Mouse (Mus musculus) limb, embryonic 14.5 days (tissue): ENCODE results near the gene Grap. TPM values are rescaled to one million over a fixed set of nuclear protein-coding genes. Genes with fewer than 3 reads are reported as not detected.
"Not testable (repeated sequence)": the region's sequence is repeated elsewhere in the genome, so short reads cannot be mapped to it uniquely, and the experiment has no call there.

Experiments
- ATAC-seq: fragments of 200-750 bp; cut with Nextera tagmentation; 2 replicates; pipeline ENCODE4 v1.8.0; 2017; ENCODE audit warnings: low read depth, moderate number of reproducible peaks, moderate TSS enrichment; ENCODE audit not compliant: low FRiP score
- DNase-seq: peaks from one replicate; pipeline ENCODE4 v3.0.0-alpha.2; 2015; ENCODE audit warnings: low spot score
- H3K27ac ChIP-seq: fragments of 300-500 bp; sonication (generic); replicated peaks from 2 replicates; pipeline ENCODE4 v1.5.1; 2014; ENCODE audit warnings: low read depth, mild to moderate bottlenecking, low read length, moderate library complexity, mixed read lengths
- H3K27me3 ChIP-seq: fragments of 300-500 bp; sonication (generic); 2 replicates; pipeline ENCODE4 v1.6.1; 2014; ENCODE audit warnings: low read length, mixed read lengths; ENCODE audit not compliant: control insufficient read depth, insufficient read depth
- H3K36me3 ChIP-seq: fragments of 300-500 bp; sonication (generic); 2 replicates; pipeline ENCODE4 v1.6.1; 2014; ENCODE audit warnings: mild to moderate bottlenecking, low read length, moderate library complexity, mixed read lengths; ENCODE audit not compliant: control insufficient read depth, insufficient read depth
- H3K4me1 ChIP-seq: fragments of 300-500 bp; sonication (generic); 2 replicates; pipeline ENCODE4 v1.6.1; 2014; ENCODE audit warnings: antibody characterized with exemption, low read length, mixed read lengths; ENCODE audit not compliant: control insufficient read depth, insufficient read depth
- H3K4me2 ChIP-seq: fragments of 300-500 bp; sonication (generic); replicated peaks from 2 replicates; pipeline ENCODE4 v1.6.1; 2014; ENCODE audit warnings: low read depth, mild to moderate bottlenecking, low read length, moderate library complexity; ENCODE audit not compliant: severe bottlenecking
- H3K4me3 ChIP-seq: fragments of 300-500 bp; sonication (generic); replicated peaks from 2 replicates; pipeline ENCODE4 v1.5.1; 2014; ENCODE audit warnings: low read length
- H3K9ac ChIP-seq: fragments of 300-500 bp; sonication (generic); 2 replicates; pipeline ENCODE4 v1.6.1; 2014; ENCODE audit warnings: mild to moderate bottlenecking, low read depth, low read length, moderate library complexity; ENCODE audit not compliant: severe bottlenecking
- H3K9me3 ChIP-seq: fragments of 300-500 bp; sonication (generic); 2 replicates; pipeline ENCODE4 v1.6.1; 2016; ENCODE audit warnings: low read length; ENCODE audit not compliant: control insufficient read depth
- POLR2A ChIP-seq: fragments of 200-500 bp; IDR thresholded peaks from 2 replicates; pipeline ENCODE4 v1.8.0; 2012; ENCODE audit warnings: inconsistent platforms, mild to moderate bottlenecking, moderate library complexity, borderline replicate concordance; ENCODE audit not compliant: insufficient read depth, insufficient read length; ENCODE audit errors: extremely low read depth
- WGBS: fragments of 180-500 bp; shearing (Covaris S2); extraction: QIAGEN DNeasy Blood & Tissue Kit; methylation state at CpG from one replicate; pipeline ENCODE4 v1.1.7; 2014; 5-methylcytosine and 5-hydroxymethylcytosine counted together
- polyA plus RNA-seq, 2 experiments: library from polyadenylated mRNA; depleted of rRNA in 1 of 2; stranded (reverse) in 1 of 2; unstranded in 1 of 2; fragments of >200 nt; fragmentation: Nextera tagmentation in 1 of 2; extraction: Ambion mirVana in 1 of 2; gene quantifications; 2 replicates each; pipeline versions ENCODE4 v1.2.1 to v1.2.3; 2012 to 2014

The Grap gene
- polyA plus RNA-seq, 2 experiments = 4.7 to 5.6 TPM

DNA sequence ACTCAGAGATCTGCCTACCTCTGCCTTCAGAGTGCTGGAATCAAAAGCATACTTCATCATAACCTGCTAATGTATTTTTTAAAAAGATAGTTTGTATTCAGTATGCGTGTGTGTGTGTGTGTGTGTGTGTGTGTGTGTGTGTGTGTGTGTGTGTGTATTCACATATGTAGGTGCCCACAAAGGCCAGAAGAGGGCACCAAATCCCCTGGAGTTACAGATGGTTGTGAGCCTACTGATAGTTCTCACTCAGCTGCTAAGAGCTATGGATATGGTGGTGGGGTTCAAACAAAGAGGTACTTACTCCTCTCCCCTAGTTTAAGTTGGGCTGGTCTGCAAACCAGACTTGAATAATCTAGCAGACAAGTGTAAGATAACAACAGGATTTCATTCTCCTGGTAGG, 26.6 kb upstream of the Grap start:
- 91% methylated on average over 1 of the region's 1 CpGs for WGBS
- DNase-seq = no peak
- Histone ChIP-seq H3K27ac (no peak overlapping the region), H3K9ac (no peak overlapping the region), H3K36me3 (no peaks in the 10 kb centered on the region), H3K4me1 (no peaks in the 10 kb centered on the region), H3K27me3 (no peaks in the 10 kb centered on the region), H3K4me2 (no peak overlapping the region), H3K4me3 (no peak overlapping the region), H3K9me3 (no peaks in the 10 kb centered on the region)
- no peak for TF ChIP-seq POLR2A
- no peak for ATAC-seq

DNA sequence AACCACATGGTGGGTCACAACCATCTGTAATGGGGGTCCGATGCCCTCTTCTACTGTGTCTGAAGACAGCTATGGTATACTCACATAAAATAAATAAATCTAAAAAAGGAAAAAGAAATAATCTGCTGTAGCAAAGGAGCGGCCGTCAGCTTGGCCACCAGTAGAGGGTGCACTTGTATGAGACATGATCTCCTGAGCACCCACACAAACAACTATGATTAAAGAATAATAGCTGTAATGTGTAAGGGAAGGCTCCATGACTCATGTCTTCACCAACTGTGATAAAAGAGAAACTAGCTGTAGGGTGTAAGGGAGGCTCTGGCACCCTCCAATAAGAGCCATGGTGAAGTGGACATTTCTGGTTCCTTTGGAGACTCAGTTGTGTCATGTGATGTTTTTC, 23.4 kb upstream of the Grap start:
- DNase-seq = no peak
- 59% methylated on average over 3 of the region's 3 CpGs for WGBS
- H3K4me3 ChIP-seq = no peak overlapping the region
- no peak for ATAC-seq
- no peak overlapping the region for H3K9ac ChIP-seq
- no peaks in the 10 kb centered on the region for H3K36me3 ChIP-seq
- no peak for TF ChIP-seq POLR2A
- no peaks in the 10 kb centered on the region for H3K9me3 ChIP-seq
- H3K27ac ChIP-seq = no peak overlapping the region
- H3K4me2 ChIP-seq = no peak overlapping the region
- H3K4me1 ChIP-seq = no peaks in the 10 kb centered on the region
- H3K27me3 ChIP-seq = no peaks in the 10 kb centered on the region

DNA sequence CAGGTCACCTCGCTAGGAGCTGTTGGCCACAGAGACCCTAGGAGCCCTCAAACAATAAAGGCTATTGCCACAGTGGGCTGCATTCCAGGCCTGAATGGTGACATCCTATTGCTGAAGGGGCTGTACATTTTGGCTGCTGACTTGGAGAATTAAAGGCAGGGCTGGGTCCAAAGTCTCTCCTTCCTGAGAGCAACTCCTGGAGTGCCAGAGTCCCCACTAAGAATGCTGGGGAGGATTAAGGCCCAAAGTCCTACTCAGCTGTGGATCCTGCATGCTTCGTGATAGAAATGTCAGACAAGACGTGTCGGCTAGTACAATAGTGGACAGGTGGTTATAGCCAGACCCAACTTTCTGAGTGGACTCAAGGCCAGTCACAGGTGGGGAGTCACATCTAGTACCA, 16.8 kb upstream of the Grap start:
- H3K4me3 ChIP-seq, DNase-seq, H3K4me2 ChIP-seq, H3K27ac ChIP-seq, H3K36me3 ChIP-seq, H3K9me3 ChIP-seq, H3K9ac ChIP-seq, H3K27me3 ChIP-seq, ATAC-seq, H3K4me1 ChIP-seq: not testable (repeated sequence)
- 89% methylated on average over 3 of the region's 4 CpGs for WGBS

DNA sequence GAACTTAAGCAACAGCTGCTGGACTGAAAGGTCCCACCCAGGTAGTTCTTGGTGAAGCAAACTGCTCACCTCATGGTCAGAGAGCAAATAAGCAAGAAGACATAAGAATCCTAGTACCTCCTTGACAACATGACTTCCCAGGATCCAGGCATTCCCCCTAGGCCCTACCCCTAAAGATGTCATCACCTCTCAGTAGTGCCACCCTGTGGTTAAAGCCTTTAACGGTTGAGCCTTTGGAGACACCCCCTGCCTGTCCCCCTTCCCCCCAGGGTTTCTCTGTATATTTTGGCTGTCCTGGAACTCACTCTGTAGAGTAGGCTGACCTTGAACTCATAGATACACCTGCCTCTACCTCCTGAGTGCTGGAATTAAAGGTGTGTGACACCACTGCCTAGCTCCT, 15.7 kb upstream of the Grap start:
- Histone ChIP-seq H3K27ac (no peak overlapping the region), H3K36me3 (no peaks in the 10 kb centered on the region), H3K4me1 (no peaks in the 10 kb centered on the region), H3K9me3 (no peaks in the 10 kb centered on the region), H3K27me3 (no peaks in the 10 kb centered on the region), H3K4me3 (no peak overlapping the region), H3K9ac (no peak overlapping the region), H3K4me2 (no peak overlapping the region)
- no peak for TF ChIP-seq POLR2A
- no peak for DNase-seq
- 58% methylated on average over 1 of the region's 1 CpGs for WGBS
- ATAC-seq = no peak

DNA sequence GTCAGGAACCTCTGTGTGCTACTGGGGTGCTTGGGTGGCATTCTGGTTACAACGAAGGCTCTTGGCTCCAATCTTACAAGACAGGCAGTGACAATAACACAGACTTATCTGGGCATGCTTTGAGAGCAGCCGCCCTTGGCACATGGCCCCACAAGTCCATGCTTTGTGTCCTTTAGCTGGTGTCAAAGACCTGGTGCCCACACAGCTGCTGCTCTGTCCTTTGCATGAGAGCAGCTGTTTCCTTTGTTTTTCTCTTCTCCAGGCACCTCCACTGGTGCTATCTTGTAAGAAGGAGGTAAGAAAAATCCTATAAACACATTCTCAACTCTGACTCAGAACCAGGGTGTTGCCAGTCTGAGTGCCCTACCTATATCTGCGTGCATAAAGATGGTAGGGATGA, 15.2 kb upstream of the Grap start:
- no peaks in the 10 kb centered on the region for H3K9me3 ChIP-seq
- 90% methylated on average over 3 of the region's 3 CpGs for WGBS

DNA sequence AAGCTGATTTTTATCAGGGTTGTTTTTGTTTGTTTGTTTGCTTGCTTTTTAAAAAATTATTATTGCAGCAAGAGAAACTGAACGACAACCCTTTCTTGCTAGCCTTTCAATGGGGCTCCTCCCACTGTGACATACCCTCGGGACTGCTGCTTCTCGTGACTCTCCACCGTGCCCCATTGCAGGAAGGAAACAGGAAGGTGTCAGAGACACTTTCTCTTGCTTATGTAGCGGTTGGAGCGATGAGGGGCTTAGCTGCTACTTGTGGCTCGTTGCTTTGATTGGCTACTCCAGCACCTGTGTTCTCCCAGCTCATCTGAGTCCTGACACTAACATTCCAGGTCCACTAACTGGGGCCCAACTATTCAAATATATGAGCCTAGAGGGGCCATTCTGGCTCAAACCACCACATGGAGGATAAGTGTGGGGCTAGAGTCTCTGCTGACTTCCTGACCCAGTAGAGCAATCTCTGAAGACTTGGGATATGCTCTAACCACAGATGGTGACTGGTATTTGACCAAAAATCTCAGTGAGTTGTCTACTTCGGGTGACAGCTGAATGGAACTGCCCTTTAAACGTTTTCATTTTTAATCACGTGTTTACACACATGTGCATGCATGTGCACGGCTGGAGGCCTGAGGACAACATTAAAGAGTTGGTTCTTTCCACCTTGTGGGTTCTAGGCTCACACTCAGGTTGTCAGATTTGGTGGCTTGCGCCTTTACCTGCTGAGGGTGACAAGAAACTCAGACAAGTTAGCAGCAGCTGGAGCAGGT, 14.1 kb upstream of the Grap start:
- DNase-seq = no peak
- ATAC-seq = no peak
- TF ChIP-seq POLR2A = no peak
- no peak overlapping the region for H3K27ac ChIP-seq
- no peak overlapping the region for H3K9ac ChIP-seq
- 0 out of 2 replicates have a peak, but pooled peaks cover 5% of the 10 kb centered on the region for H3K4me1 ChIP-seq
- 69% methylated on average over 12 of the region's 12 CpGs for WGBS
- no peak overlapping the region for H3K4me3 ChIP-seq
- no peaks in the 10 kb centered on the region for H3K36me3 ChIP-seq
- no peaks in the 10 kb centered on the region for H3K9me3 ChIP-seq
- H3K27me3 ChIP-seq = no peaks in the 10 kb centered on the region
- no peak overlapping the region for H3K4me2 ChIP-seq

More for the DNA sequence above, 15.2 kb upstream of the Grap start:
- no peaks in the 10 kb centered on the region for H3K4me1 ChIP-seq
- ATAC-seq = no peak
- H3K4me2 ChIP-seq = no peak overlapping the region
- H3K9ac ChIP-seq = no peak overlapping the region
- DNase-seq = no peak
- H3K27me3 ChIP-seq = no peaks in the 10 kb centered on the region
- no peaks in the 10 kb centered on the region for H3K36me3 ChIP-seq
- H3K4me3 ChIP-seq = no peak overlapping the region
- no peak for TF ChIP-seq POLR2A
- H3K27ac ChIP-seq = no peak overlapping the region
